ENCODE assay signal across 19 mouse cellular contexts in genomic region chr5:74922881-74923280, GRCm38 (mm10).
"Had no signal": no experiment of that assay in that cellular context is flagged by ENCODE, and none has a peak within 500 bp of the region (broad histone marks: within the 10 kb centered on the region; RNA-seq: fewer than 3 reads in every experiment).

No protein-coding gene starts in this region.

- DNase-seq: gastrocnemius, postnatal 25 days; kidney, adult 2 months; kidney, adult 9 months; kidney, postnatal 14 days; kidney, postnatal 36 days; layer of hippocampus, adult 9-11 months; layer of hippocampus, postnatal 36 days; left cerebral cortex, postnatal 4 days had no signal

- H3K4me1 ChIP-seq: hindbrain, embryonic 12.5 days; intestine, embryonic 15.5 days had no signal

- H3K27me3 ChIP-seq: heart, embryonic 12.5 days; hindbrain, embryonic 12.5 days; intestine, embryonic 15.5 days; limb, embryonic 13.5 days; limb, embryonic 15.5 days; liver, embryonic 12.5 days had no signal

- H3K36me3 ChIP-seq: heart, embryonic 12.5 days; hindbrain, embryonic 10.5 days; hindbrain, embryonic 12.5 days; intestine, embryonic 15.5 days; kidney, embryonic 15.5 days; limb, embryonic 13.5 days; limb, embryonic 15.5 days; liver, embryonic 12.5 days had no signal

- H3K27ac ChIP-seq: hindbrain, embryonic 10.5 days; hindbrain, embryonic 12.5 days; hindbrain, embryonic 14.5 days; intestine, embryonic 15.5 days; kidney, embryonic 15.5 days; kidney, postnatal 0 days; limb, embryonic 13.5 days; limb, embryonic 15.5 days; liver, embryonic 12.5 days; liver, embryonic 14.5 days had no signal

- H3K9me3 ChIP-seq: heart, embryonic 12.5 days; hindbrain, embryonic 10.5 days; hindbrain, embryonic 12.5 days; intestine, embryonic 15.5 days; kidney, embryonic 15.5 days; limb, embryonic 13.5 days; limb, embryonic 15.5 days; liver, embryonic 12.5 days had no signal

- H3K4me3 ChIP-seq: heart, embryonic 12.5 days; hindbrain, embryonic 10.5 days; hindbrain, embryonic 12.5 days; intestine, embryonic 15.5 days; kidney, embryonic 15.5 days; limb, embryonic 13.5 days; limb, embryonic 15.5 days; liver, embryonic 12.5 days had no signal
